Mouse (Mus musculus) bone marrow, adult 2 months (tissue): ENCODE results near the gene Gm10053.

Experiments
- CTCF ChIP-seq: fragments of 200-500 bp; IDR thresholded peaks from 2 replicates; pipeline ENCODE4 v1.5.1; 2011; ENCODE audit warnings: low read length, control low read depth; ENCODE audit not compliant: control insufficient read depth, insufficient read depth
- POLR2A ChIP-seq: fragments of 200-500 bp; IDR thresholded peaks from 2 replicates; pipeline ENCODE4 v1.6.1; 2011; ENCODE audit warnings: low read depth, mild to moderate bottlenecking, control low read depth, low read length, borderline replicate concordance; ENCODE audit not compliant: control insufficient read depth

DNA sequence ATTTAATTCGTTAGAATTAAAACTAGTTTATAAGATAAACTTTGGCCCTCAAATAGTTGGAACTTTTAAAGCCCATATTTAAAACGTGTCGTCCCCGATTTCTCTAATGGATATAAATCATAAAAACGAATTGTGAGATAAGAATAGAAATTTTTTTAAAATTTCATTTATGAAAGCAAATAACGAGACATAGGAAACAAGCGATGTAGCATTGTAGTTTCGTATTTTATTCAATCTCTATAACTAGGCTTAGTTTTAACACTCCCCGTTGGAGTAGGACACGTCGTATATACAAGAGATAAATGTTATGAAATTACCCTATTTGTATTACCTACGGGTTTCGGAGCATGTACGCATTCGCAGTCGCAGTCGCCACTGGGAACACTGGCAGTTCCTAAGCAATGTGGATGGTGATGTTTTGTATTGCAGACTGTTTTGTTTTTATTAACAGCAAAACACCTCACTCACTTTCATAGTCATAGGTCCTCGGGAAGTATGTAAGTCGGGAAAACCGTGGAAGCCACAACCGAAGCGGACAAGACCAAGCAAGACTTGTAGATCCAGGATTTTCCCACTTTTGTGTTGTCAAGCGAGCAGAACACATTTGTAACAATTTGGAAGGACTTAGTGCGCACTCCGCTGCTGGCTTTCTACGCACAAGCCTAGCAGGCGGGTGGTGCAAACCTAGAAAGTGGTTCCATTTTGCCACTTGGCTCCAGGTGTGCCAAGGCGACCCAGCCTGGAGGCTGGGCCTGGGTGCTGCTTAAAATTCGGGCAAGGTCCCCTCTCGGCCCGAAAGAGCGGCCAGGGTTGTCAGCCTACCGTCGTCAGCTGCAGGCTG lies 23.5 kb downstream of the Gm10053 start:
- no peak for TF ChIP-seq CTCF
- TF ChIP-seq POLR2A = no peak
